Mouse (Mus musculus) testis, adult 2 months (tissue): Measurements from ENCODE around the gene Cdon.

Experiments used
- CTCF ChIP-seq: fragments of 200-500 bp; IDR thresholded peaks from 2 replicates; pipeline ENCODE4 v1.5.1; 2012; ENCODE audit warnings: low read depth, mild to moderate bottlenecking, inconsistent platforms, low read length, moderate library complexity; ENCODE audit not compliant: control insufficient read depth, insufficient read depth, insufficient replicate concordance
- POLR2A ChIP-seq: fragments of 200-500 bp; IDR thresholded peaks from 2 replicates; pipeline ENCODE4 v1.6.1; 2012; ENCODE audit warnings: low read depth, mild to moderate bottlenecking, inconsistent platforms, low read length, moderate library complexity; ENCODE audit not compliant: control insufficient read depth

GRCm38 (mm10) chr9:35378991-35379390, 41.9 kb upstream of the Cdon start:
- TF ChIP-seq POLR2A (no peak), CTCF (no peak)
